Mouse (Mus musculus): ENCODE measurements around the gene Spn. TPM values are rescaled to one million over a fixed set of nuclear protein-coding genes. Genes with fewer than 3 reads are reported as not detected.

Gene Spn
- polyA plus RNA-seq, 1 experiment, result not detected

GRCm38 (mm10) chr7:127112921-127113597 is 24.6 kb downstream of the Spn start:
- TF ChIP-seq CTCF (IDR thresholded peaks at IDR 0.05; ENCODE audit: borderline replicate concordance, insufficient read depth, low read length) (no peak), POLR2A (IDR thresholded peaks at IDR 0.05; ENCODE audit: low read depth, low read length) (no peak)
- H3K4me3 ChIP-seq (ENCODE audit: insufficient read depth, low read length), result no peak overlapping the region

GRCm38 (mm10) chr7:127112251-127112841 is 25.3 kb downstream of the Spn start:
- TF ChIP-seq POLR2A (IDR thresholded peaks at IDR 0.05; ENCODE audit: low read depth, low read length), result no peak
- no peak for TF ChIP-seq CTCF (IDR thresholded peaks at IDR 0.05; ENCODE audit: borderline replicate concordance, insufficient read depth, low read length)

More at GRCm38 (mm10) chr7:127112921-127113597, 24.6 kb downstream of the Spn start:
- Histone ChIP-seq H3K27ac (ENCODE audit: insufficient read depth, low read length) (no peak overlapping the region), H3K4me1 (ENCODE audit: control insufficient read depth, insufficient read depth, low read length) (peaks cover 14% of the 10 kb centered on the region)

GRCm38 (mm10) chr7:127111461-127111860 is 26.2 kb downstream of the Spn start:
- Histone ChIP-seq H3K4me1 (ENCODE audit: control insufficient read depth, insufficient read depth, low read length) (peaks cover 8% of the 10 kb centered on the region; the same call in 1 of the 2 replicates), H3K27ac (ENCODE audit: insufficient read depth, low read length) (no peak overlapping the region), H3K4me3 (ENCODE audit: insufficient read depth, low read length) (no peak overlapping the region)
- no peak for TF ChIP-seq POLR2A (IDR thresholded peaks at IDR 0.05; ENCODE audit: low read depth, low read length)
- TF ChIP-seq CTCF (IDR thresholded peaks at IDR 0.05; ENCODE audit: borderline replicate concordance, insufficient read depth, low read length), result peak; percentile 76

More at GRCm38 (mm10) chr7:127112251-127112841, 25.3 kb downstream of the Spn start:
- Histone ChIP-seq H3K27ac (ENCODE audit: insufficient read depth, low read length) (no peak overlapping the region), H3K4me1 (ENCODE audit: control insufficient read depth, insufficient read depth, low read length) (peaks cover 8% of the 10 kb centered on the region; the same call in 1 of the 2 replicates), H3K4me3 (ENCODE audit: insufficient read depth, low read length) (no peak overlapping the region)

- TF ChIP-seq POLR2A (IDR thresholded peaks at IDR 0.05; ENCODE audit: low read depth, low read length) (no peak), CTCF (IDR thresholded peaks at IDR 0.05; ENCODE audit: borderline replicate concordance, insufficient read depth, low read length) (peak; percentile 95)
- Histone ChIP-seq H3K27ac (ENCODE audit: insufficient read depth, low read length) (no peak overlapping the region), H3K4me3 (ENCODE audit: insufficient read depth, low read length) (no peak overlapping the region), H3K4me1 (ENCODE audit: control insufficient read depth, insufficient read depth, low read length) (peaks cover 8% of the 10 kb centered on the region; the same call in 1 of the 2 replicates)
Observed at GRCm38 (mm10) chr7:127110239-127111007, 27.2 kb downstream of the Spn start.

- TF ChIP-seq POLR2A (IDR thresholded peaks at IDR 0.05; ENCODE audit: low read depth, low read length) (no peak), CTCF (IDR thresholded peaks at IDR 0.05; ENCODE audit: borderline replicate concordance, insufficient read depth, low read length) (no peak)
- Histone ChIP-seq H3K4me1 (ENCODE audit: control insufficient read depth, insufficient read depth, low read length) (no peaks in the 10 kb centered on the region), H3K27ac (ENCODE audit: insufficient read depth, low read length) (no peak overlapping the region), H3K4me3 (ENCODE audit: insufficient read depth, low read length) (no peak overlapping the region)
Observed at GRCm38 (mm10) chr7:127105551-127105950, 32.1 kb downstream of the Spn start.

GRCm38 (mm10) chr7:127104560-127105332 is 32.9 kb downstream of the Spn start:
- H3K27ac ChIP-seq (ENCODE audit: insufficient read depth, low read length), result no peak overlapping the region
- no peaks in the 10 kb centered on the region for H3K4me1 ChIP-seq (ENCODE audit: control insufficient read depth, insufficient read depth, low read length)
- H3K4me3 ChIP-seq (ENCODE audit: insufficient read depth, low read length), result peak overlapping the region; percentile 28
- TF ChIP-seq CTCF (IDR thresholded peaks at IDR 0.05; ENCODE audit: borderline replicate concordance, insufficient read depth, low read length) (no peak), POLR2A (IDR thresholded peaks at IDR 0.05; ENCODE audit: low read depth, low read length) (peak; percentile 31; the same call in 1 of the 2 replicates)

- H3K4me3 ChIP-seq (ENCODE audit: insufficient read depth, low read length), result no peak overlapping the region
- no peak for TF ChIP-seq POLR2A (IDR thresholded peaks at IDR 0.05; ENCODE audit: low read depth, low read length)
- TF ChIP-seq CTCF (IDR thresholded peaks at IDR 0.05; ENCODE audit: borderline replicate concordance, insufficient read depth, low read length), result no peak
- no peak overlapping the region for H3K27ac ChIP-seq (ENCODE audit: insufficient read depth, low read length)
- H3K4me1 ChIP-seq (ENCODE audit: control insufficient read depth, insufficient read depth, low read length), result no peaks in the 10 kb centered on the region
Observed at GRCm38 (mm10) chr7:127103960-127104359, 33.7 kb downstream of the Spn start.

GRCm38 (mm10) chr7:127102148-127102547 is 35.5 kb downstream of the Spn start:
- TF ChIP-seq POLR2A (IDR thresholded peaks at IDR 0.05; ENCODE audit: low read depth, low read length) (no peak), CTCF (IDR thresholded peaks at IDR 0.05; ENCODE audit: borderline replicate concordance, insufficient read depth, low read length) (no peak)
- no peaks in the 10 kb centered on the region for H3K4me1 ChIP-seq (ENCODE audit: control insufficient read depth, insufficient read depth, low read length)
- H3K27ac ChIP-seq (ENCODE audit: insufficient read depth, low read length), result no peak overlapping the region
- H3K4me3 ChIP-seq (ENCODE audit: insufficient read depth, low read length), result no peak overlapping the region

GRCm38 (mm10) chr7:127101451-127102016 is 36.1 kb downstream of the Spn start:
- TF ChIP-seq POLR2A (IDR thresholded peaks at IDR 0.05; ENCODE audit: low read depth, low read length) (no peak), CTCF (IDR thresholded peaks at IDR 0.05; ENCODE audit: borderline replicate concordance, insufficient read depth, low read length) (no peak)
- H3K4me1 ChIP-seq (ENCODE audit: control insufficient read depth, insufficient read depth, low read length), result no peaks in the 10 kb centered on the region
- H3K4me3 ChIP-seq (ENCODE audit: insufficient read depth, low read length), result no peak overlapping the region
- no peak overlapping the region for H3K27ac ChIP-seq (ENCODE audit: insufficient read depth, low read length)

Data from embryonic fibroblast, embryonic 13.5 days (primary cell).